Mouse (Mus musculus) heart, postnatal 10 days (tissue): ENCODE measurements around the gene Notch1. TPM values are rescaled to one million over a fixed set of nuclear protein-coding genes. Genes with fewer than 3 reads are reported as not detected.
A peak's percentile ranks its signal among the peaks of the same experiment; 100 is the strongest.

Source experiments
- DNase-seq, 2 experiments: peaks; one replicate each; pipeline ENCODE4 v3.0.0; 2021
- intact Hi-C: fragments of 180-260 bp; cut with DNase I; formaldehyde crosslinking; loops from one replicate; pipeline ENCODE4 v1.15.1; 2025
- total RNA-seq, 2 experiments: library from RNA; stranded (reverse); gene quantifications; 2 replicates each; pipeline ENCODE4 v1.2.3; 2021

Notch1 gene
- total RNA-seq, 2 experiments from 2014 or later, result 54.0 to 54.3 TPM

DNA sequence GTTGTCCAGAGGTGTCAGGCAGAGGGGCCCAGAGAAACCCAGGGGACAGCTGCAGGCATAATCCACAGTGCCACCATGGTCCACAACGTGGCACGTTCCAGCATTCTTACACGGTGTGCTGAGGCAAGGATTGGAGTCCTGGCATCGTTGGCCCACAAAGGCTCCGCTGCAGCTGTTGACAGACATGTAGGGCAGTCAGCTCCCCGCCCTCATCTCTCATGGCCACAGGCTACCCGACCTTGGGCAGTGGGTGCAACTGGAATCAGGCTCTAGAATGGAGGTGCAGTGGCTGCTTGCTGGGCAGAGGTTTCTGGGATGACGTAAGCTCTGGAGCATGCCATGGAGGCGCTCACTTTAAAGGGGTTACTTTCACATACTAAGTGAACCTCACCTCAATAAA lies 31.2 kb downstream of the Notch1 start:
- no peak for DNase-seq
- intact Hi-C loops, result no loop called here

DNA sequence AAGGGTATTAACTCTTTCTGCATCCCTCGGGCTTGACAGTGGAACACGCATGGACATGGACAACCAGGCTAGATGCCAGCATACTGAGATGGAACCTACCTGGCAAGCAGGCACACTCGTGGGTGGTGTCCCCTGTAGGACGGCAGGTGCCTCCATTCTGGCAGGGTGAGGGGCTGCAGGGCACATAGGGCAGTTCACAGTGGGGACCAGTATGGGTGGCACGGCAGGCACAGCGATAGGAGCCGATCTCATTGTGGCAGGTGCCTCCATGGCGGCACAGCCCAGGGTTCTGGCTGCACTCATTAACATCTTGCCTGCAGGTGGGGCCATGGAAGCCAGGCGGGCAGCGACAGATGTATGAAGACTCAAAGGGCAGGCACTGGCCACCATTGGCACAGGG lies 32.3 kb downstream of the Notch1 start:
- intact Hi-C loops, result no loop called here

DNA sequence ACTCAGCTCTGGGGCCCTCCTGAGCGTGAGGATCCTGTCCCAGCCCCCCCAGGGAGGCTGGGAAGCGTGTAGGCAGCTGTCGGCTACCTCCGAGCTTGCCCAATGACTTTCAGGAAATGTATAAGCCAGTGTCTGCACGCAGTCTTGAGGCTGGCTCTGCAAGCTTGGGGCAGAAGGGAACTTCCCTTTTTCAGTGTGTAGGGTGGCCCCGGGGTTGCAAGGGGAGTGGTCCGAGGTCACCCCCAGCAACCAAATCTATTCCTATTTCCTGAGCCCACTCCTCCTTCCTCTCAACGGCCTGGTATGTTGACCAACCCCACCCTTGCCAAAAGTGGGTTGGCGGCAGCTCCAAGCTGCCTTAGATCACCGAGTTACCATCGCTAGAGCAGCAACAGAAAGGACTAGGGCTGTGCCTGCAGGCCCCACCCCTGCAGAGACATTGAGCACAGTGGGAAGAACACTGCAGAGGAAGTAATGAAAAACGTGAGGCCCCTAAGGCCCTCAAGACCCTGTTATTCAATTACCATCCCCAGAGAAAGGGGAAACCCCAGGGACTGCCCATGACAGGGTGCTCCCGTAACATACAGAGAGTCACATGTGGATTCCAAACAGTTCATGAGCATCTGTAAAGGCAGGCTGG lies 33.1 kb downstream of the Notch1 start:
- DNase-seq, result no peak
- intact Hi-C loops, result no loop called here

More for the DNA sequence above, 32.3 kb downstream of the Notch1 start:
- no peak for DNase-seq

DNA sequence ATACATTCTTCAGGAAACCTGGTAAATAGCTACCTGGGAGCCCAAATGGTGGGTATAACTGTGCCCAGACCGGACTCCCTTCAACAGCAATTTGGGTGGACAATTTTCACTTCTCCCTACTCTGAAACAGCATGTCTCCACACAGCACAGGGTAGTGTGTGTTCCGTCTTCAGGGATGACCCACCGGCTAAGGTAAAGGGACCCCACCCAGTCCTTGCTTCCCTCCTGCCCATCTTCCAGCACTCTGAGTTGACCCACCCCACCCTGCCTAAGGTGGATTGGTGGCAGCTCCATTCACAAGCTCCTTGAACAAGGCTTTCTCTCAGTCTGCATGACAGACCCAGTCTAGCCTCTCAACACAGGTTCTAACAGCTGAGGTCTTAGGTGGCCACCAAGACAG lies 33.6 kb downstream of the Notch1 start:
- no peak for DNase-seq
- intact Hi-C loops, result no loop called here

DNA sequence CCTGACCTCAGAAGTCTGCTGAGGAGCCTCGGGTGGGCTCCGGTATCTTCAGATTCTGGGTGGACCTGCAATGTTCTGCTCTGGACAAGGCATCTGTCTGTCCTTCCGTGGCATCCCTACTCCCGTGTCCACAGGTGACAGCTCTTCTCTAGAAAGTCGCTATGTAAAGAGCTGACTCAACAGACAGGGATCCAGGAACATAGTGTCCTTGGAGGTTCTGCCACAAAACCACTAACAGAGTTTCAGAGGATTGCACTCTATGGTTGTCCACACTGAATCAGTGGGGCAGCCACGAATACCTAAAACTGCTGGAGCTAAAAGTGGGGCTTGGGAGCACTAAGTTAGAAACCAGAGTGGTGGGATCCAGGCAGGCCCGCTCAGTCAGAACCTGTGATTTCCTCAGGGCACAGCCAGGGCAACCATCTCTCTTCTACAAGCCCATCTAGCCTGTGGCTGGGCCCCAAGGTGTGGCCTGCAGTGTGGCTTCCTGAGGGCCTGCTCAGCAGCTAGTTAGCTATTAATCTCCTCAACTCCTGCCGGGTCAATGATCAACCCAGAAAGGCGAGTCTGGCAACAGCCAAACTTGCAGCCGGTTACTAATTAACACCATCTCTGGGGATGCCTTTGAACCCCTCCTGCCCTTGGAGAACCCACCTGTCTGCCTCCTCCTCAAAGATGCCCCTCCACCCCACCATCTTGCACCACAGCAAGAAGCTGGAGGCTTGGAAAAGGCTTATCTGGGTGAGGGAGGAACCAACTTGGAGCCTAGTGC lies 34.6 kb downstream of the Notch1 start:
- intact Hi-C loops, result no loop called here
- no peak for DNase-seq

DNA sequence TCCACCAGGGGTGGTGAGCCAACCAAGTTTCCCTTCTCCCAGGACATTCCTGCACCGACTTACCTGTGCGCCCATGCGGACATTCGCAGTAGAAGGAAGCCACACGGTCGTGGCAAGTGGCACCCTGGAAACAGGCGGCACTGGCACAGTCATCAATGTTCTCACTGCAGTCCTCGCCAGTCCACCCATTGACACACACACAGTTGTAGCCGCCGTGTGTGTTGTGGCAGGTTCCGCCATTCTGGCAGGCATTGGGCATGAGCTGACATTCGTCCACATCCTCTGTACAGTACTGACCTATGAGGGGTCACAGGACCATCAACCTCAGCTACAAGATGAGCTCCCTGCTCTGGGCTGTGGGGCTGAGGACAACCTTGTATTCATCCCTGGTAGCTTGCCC lies 35.6 kb downstream of the Notch1 start:
- no peak for DNase-seq
- intact Hi-C loops, result no loop called here

DNA sequence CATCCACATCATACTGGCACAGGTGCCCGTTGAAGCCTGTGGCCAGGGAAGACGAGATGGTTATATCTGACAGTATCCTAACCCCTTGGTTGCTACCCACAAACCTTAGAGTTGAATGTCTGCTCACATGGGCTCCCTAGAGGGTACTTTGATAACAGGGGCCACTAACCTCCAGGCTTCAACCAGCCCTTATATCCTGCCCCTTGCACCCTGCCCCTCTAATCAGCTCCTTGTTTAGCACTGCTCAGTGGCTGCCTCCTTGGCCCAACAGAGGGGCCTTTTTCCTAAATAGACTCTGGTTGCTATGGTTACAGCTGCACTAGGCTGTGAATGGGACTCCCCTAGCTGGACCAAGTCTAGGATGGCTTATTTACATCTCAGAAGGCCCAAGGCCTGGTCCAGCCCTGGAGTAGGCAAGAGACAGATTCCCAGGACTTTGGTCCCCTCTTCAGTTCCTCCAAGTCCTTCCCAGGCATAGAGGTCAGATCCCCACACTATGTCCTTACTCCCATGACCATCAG lies 37.7 kb downstream of the Notch1 start:
- intact Hi-C loops, result no loop called here
- DNase-seq, result no peak

DNA sequence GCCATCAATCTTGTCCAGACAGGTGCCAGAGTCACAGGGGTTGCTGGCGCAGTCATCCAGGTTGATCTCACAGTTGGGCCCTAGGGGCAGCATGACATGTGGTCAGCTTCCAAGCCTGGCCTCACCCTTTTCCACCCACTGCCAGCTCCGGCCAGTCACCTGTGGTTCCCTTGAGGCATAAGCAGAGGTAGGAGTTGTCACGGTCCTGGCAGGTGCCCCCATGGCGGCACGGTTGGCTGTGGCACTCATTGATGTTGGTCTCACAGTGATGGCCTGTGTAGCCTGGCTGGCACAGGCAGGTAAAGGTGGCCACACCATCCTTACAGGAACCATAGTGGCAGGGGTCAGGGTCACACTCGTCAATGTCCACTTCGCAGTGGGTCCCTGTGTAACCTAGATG lies 38.6 kb downstream of the Notch1 start:
- no peak for DNase-seq
- intact Hi-C loops, result no loop called here

DNA sequence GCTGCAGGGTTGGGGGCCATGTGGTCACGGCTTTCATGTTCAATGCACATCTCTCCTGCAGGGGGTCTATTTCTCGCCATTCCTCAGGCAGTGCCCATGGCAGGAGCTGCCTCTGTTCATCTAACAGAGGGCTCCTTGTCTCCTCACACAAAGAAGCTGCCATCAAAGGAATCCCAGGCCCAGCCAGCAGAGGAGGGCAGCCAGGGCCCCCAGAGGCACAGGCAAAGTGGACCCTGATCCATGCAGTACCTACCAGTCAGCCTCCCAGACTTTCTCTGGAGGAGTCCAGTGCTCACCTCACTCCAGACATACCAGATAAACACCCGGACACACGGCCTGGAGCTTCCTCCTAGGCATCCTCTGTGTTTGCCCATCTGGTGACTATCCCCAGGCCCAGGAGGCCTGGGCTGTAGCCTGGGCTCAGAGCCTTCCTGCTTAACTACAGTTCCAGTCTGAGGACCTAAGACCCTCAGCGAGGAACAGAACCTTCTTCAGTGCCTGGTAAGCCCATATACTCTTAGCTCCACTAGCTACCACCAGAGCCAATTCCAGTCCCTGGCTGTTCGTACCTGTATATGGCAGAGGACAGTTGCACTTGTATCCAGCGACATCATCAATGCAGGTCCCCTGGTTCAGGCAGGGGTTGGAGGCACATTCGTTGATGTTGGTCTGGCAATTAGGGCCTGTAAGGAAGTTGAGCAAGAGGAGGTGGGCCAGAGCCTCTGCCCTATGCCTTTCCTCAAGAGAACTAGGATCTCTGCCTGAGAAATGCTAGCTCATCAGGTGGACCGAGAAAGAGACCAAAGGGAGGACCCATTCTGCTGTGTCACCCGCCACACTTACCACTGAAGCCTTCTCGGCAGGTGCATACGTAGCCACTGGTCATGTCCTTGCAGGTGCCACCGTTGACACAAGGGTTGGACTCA lies 40.7 kb downstream of the Notch1 start:
- intact Hi-C loops, result loop anchor here (2.0 kb wide), 2 partner anchors 27 to 85 kb away; no protein-coding TSS in a partner anchor
- DNase-seq, result no peak

DNA sequence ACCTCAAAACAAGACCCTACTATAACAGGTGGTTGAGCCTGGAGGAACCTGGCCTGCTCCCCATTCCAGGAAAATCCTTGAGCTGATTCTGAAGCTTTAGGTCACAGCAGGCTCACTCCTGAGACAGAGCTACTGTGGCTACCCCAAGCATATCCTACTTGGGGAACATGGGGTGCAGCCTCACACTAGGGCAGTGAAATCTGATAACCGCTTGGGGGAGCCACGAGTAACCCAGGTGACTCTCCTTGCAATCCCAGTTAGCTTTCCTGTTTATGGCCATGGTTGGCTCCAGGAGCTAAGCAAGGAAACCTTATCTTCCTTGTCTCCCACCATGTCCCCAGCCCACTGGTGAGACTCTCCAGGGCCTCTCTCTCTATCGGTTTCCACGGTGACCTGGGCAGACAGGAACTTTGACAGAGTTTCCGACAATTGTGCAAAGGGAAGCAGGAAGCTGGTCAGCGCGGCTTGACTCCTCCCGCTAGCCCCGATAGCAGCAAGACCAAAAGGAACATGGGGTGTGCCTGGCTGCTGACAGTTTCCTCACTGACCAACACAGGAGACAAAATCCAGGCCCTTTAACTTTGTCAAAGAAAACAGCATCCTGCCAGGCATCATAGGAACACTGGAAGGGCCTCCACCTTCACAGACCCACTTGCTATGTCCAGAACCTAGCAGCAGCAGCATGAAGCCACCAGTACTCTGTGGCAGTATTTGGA lies 41.5 kb downstream of the Notch1 start:
- peak; percentile 80 for DNase-seq
- intact Hi-C loops, result loop anchor here (2.0 kb wide), 2 partner anchors 28 to 86 kb away; no protein-coding TSS in a partner anchor

DNA sequence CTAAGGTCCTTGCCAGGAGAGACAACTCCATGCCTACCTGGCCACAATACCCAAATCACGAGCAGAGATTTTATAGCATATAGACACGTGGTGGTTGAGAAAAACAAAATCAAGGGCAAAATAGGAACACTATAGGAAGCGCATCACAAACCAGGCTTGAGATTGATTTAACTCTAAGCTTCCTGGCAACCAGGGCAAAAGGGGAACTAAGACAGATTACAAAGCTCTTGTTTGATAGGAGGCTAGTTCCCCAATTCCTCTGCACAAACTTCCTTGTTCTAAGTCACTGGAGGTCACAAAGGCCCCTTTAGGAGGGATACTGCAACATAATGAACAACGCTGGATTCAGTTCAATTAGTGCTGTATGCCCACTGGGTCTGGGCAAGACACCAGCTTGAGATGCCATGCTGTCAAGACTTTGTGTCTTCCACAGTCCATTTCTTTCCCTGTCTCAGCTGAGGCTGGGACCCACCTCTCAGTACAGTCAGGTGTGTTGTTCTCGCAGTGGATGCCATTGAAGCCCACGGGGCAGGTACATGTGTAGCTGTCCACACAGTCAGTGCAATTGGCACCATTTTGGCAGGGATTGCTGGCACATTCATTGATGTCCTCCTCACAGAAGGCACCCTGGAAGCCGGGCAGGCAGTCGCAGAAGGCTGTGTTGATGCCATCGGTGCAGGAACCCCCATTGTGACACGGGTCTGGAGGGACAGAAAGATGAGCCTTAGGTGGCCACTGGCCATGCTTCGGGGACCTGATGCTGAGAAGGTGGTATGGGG lies 44.0 kb downstream of the Notch1 start:
- no peak for DNase-seq
- intact Hi-C loops, result no loop called here

DNA sequence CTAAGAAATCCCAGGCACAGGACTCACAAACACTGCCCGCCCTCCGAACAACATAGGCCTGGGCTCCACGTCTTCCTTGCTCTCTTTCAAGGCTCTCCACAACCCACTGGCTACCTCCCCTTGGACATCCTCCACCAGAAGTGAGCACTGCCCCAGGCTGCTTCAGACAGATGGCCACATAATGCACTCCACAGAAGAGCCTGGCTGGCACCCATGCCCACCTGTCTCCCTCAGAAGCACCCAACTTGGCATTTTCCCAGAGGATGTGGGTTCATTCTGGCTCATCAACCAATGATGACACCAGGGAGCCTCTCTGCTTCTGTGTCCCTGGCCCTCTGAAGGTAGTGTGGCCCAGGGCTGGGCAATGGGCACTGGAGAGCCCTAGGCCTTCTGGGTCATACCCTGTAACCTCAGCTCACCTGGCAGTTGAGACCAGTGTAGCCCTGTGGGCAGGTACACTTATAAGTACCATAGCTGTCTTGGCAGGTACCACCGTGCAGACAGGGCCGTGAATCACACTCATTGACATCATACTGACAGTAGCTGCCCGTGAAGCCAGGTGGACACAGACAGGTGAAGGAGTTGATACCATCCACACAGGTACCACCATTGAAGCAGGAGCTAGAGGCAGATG lies 44.7 kb downstream of the Notch1 start:
- intact Hi-C loops, result no loop called here
- no peak for DNase-seq

DNA sequence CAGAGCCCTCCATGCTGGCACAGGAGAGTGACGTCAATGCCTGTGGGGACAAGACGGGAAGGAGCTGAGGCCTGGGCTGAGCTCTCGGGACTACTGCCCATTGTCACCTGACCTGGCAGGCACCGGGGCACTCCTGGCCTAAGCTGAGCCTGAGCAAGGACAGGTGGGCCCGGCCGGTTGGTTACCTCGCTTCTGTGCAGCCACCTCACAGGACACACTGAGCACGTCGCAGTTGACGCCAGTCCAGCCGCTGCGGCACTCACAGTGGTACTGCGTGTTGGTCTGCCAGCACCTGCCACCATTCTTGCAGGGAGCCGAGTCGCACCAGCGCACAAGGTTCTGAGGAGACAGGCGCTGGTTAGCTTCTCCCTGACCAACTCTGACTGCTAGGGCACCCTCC lies 45.5 kb downstream of the Notch1 start:
- intact Hi-C loops, result no loop called here

DNA sequence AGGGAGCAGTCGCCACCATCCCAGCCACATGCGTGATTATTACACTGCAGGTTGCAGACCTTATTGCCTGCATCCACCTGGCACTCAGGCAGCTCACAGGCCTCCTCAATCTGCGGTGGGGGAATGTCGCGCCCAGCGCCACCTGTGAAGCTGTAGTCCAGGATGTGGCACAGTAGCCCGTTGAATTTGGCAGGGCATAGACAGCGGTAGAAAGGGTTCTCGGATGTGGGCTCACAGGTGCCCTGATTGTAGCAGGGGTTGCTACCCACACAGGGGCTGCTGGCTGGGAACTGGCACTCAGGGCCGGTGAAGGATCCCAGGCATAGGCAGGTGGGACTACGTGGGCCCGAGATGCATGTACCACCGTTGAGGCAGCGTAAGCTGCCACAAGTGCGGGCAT lies 48.1 kb downstream of the Notch1 start:
- no peak for DNase-seq
- intact Hi-C loops, result no loop called here

More for the DNA sequence above, 45.5 kb downstream of the Notch1 start:
- no peak for DNase-seq

DNA sequence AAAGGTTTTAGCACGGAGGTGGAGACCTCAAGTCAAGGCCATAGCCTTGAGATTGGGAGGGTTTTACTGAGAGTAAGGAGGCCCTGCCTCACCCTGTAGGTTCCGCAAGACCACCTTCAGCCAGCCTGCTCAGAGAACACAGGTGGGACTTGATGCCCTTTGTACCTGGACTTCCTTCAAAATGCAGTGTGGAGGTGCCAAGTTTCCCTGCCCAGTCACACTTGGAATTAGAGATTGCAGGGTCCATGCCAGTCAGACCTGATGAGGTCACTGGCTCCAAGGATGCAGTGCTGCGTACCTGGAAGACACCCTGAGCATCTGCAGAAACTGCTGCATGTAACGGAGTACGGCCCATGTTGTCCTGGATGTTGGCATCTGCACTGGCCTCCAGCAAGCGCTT lies 53.1 kb downstream of the Notch1 start:
- intact Hi-C loops, result no loop called here
- DNase-seq, result no peak

DNA sequence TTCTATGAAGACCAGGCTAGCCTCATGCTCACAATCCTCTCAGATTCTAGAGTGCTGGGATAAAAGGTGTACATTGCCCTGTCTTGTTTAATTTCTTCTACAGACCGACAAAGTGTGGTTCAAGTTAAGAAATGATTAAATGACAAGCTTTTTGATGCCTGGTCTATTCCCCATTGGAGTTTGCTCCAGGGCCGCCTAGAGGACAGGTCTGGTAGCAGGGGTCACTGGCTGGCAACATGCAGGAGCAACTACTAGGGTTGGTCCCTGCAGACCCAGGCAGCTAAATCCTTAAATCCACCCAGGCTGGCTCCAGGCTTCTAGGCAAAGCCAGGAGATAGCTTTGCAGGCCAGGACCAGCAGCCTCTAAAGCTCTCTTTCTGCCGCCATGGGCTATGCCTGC lies 53.5 kb downstream of the Notch1 start:
- DNase-seq, result no peak
- intact Hi-C loops, result no loop called here

DNA sequence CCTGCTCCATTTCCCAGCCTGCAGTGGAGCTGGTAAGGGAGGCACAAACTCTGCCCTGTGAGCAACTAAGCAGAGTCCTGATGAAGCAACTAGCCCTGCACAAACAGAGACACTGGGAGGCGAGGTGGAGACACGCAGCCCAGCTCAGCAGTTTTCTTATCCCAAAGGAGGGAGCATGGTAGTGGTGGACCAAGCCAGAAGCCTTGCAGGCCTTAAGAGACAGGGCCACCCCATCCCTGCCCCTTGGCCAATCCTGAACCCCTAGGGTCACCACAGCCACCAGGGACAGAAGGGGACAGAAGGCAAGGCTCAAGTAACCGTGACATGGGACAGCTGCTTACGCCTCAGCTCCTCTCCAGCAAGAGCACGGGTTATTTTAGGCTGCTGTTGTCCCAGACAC lies 54.8 kb downstream of the Notch1 start:
- intact Hi-C loops, result no loop called here
- no peak for DNase-seq

DNA sequence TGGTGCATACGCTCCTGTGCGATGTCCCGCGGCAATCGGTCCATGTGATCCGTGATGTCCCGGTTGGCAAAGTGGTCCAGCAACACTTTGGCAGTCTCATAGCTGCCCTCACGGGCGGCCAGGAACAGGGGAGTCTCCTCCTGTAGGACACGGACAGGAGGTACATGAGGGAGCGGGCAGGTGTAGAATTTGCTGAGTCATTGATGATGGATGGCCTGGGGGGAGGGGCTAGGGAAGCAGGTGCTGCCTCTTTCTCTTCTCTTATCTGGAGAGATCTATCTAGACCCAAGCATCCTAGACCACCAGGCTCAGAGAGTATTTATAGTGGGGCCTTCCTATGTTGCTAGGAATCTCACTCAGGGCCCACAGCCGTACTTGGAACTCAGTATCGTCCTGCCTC lies 55.6 kb downstream of the Notch1 start:
- DNase-seq, result no peak
- intact Hi-C loops, result no loop called here

DNA sequence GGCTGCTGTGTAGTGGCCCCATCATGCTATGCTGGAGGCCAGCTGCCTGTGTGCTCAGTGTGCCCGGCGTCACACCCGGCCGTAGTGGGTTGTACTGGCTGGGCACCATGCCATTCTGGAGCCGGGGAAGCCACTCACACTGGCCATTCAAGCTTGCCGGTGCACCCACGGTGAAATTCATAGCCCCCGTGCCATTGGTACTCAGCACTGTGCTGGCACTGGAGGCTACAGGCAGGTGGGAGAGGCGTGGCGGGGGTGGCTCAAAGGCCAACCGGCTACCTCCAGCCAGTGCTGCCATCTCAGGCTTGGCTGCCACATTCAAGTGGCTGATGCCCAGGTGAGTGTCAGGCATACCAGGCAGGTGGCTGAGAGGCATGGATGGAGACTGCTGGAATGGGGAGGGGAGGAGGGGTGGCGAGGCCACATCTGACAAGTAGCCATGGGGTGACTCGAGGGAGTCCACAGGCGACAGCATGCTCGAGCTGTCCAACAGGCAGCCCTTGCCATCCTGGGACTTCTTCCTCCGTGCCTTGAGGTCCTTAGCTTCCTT lies 56.3 kb downstream of the Notch1 start:
- intact Hi-C loops, result no loop called here

More for the DNA sequence above, 56.3 kb downstream of the Notch1 start:
- DNase-seq, result no peak
